Mouse (Mus musculus) B cell, adult 67 days (primary cell): Measurements from ENCODE around the gene Trim43c. TPM values are rescaled to one million over a fixed set of nuclear protein-coding genes. Genes with fewer than 3 reads are reported as not detected.

Experiments
- total RNA-seq, 2 experiments: library from RNA; stranded (reverse); gene quantifications; 4 replicates each; pipeline ENCODE4 v1.2.4; 2023

Trim43c gene
- not detected for total RNA-seq

GRCm38 (mm10) chr9:88838864-88839263, at the start of gene Trim43c:
Trim43c (plus strand) TSS chr9:88839164.

Other genes starting within 250 kb of the Trim43c start
- 10 to 100 TPM; 69.9 to 70.2 TPM for gene Mthfsl, start 118.9 kb upstream of the Trim43c start, total RNA-seq
- gene Bcl2a1d, start 107.2 kb upstream of the Trim43c start, total RNA-seq: 10 to 100 TPM; 33.4 to 50.4 TPM
- 10 to 100 TPM; 42.0 to 45.2 TPM for gene Bcl2a1a, start 117.7 kb downstream of the Trim43c start, total RNA-seq